Mouse (Mus musculus): ENCODE data around the gene Kcnt1.

DNA sequence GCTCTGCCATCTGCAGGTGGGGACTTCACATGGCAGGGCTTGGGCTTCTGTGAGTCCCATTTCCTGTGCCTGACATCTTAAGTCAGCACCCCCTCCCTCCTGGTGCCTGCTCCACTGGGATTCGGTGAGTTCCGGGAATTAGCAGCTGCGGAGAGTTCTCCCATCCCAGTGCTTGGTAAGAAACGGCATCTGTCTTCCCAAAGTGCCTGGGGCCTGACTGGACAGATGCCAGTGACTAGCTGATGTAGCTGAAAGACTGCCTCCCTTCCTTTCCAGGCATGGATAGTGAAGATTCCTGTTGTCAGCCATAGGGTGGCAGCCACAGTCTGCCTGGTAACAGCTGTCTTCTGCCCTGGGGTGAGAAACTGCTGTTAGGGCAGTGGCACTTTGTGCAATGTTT is 1.9 kb downstream of the Kcnt1 start:
- TF ChIP-seq MAZ (IDR thresholded peaks at IDR 0.05; ENCODE audit: low read depth, low read length) (no peak), CTCF (conservative IDR thresholded peaks at IDR 0.05 in 1 of 2, IDR thresholded peaks at IDR 0.05 in 1 of 2; ENCODE audit: low read depth in 2 of 2, low read length in 2 of 2) (no peak), EP300 (IDR thresholded peaks at IDR 0.05; ENCODE audit: low read length) (no peak), MAFK (IDR thresholded peaks at IDR 0.05; ENCODE audit: insufficient replicate concordance, low read length) (no peak), ZKSCAN1 (IDR thresholded peaks at IDR 0.05; ENCODE audit: borderline replicate concordance, low read depth, low read length) (no peak), POLR2A (IDR thresholded peaks at IDR 0.05; ENCODE audit: low read depth, low read length) (no peak), TCF12 (IDR thresholded peaks at IDR 0.05; ENCODE audit: low read depth, low read length) (no peak), ZC3H11A (IDR thresholded peaks at IDR 0.05; ENCODE audit: low read depth, low read length) (no peak), CHD2 (IDR thresholded peaks at IDR 0.05; ENCODE audit: low read length) (no peak)

All from CH12.LX (cell line).